Mouse (Mus musculus) embryonic facial prominence, embryonic 10.5 days (tissue): Measurements from ENCODE around the gene Jak3. TPM values are rescaled to one million over a fixed set of nuclear protein-coding genes. Genes with fewer than 3 reads are reported as not detected.
"Not testable (repeated sequence)": the region's sequence is repeated elsewhere in the genome, so short reads cannot be mapped to it uniquely, and the experiment has no call there.

Source experiments
- DNase-seq: peaks from one replicate; pipeline ENCODE4 v3.0.0-alpha.2; 2017; ENCODE audit warnings: low spot score
- H3K27ac ChIP-seq: fragments of 300-500 bp; sonication (generic); replicated peaks from 2 replicates; pipeline ENCODE4 v1.5.1; 2016; ENCODE audit warnings: mild to moderate bottlenecking
- H3K27me3 ChIP-seq: fragments of 300-500 bp; sonication (generic); replicated peaks from 2 replicates; pipeline ENCODE4 v1.6.1; 2016; ENCODE audit warnings: low read depth, mild to moderate bottlenecking; ENCODE audit not compliant: poor library complexity, severe bottlenecking
- H3K36me3 ChIP-seq: fragments of 300-500 bp; sonication (generic); replicated peaks from 2 replicates; pipeline ENCODE4 v1.6.1; 2016; ENCODE audit warnings: mild to moderate bottlenecking, moderate library complexity
- H3K4me1 ChIP-seq: fragments of 300-500 bp; sonication (generic); 2 replicates; pipeline ENCODE4 v1.6.1; 2016
- H3K4me3 ChIP-seq: fragments of 300-500 bp; sonication (generic); 2 replicates; pipeline ENCODE4 v1.5.1; 2016; ENCODE audit warnings: mild to moderate bottlenecking, moderate library complexity
- H3K9me3 ChIP-seq: fragments of 300-500 bp; sonication (generic); 2 replicates; pipeline ENCODE4 v1.6.1; 2016; ENCODE audit warnings: mild to moderate bottlenecking
- WGBS: fragments of 180-500 bp; shearing (Covaris S2); methylation state at CpG from one replicate; pipeline ENCODE4 v1.1.7; 2016; 5-methylcytosine and 5-hydroxymethylcytosine counted together
- polyA plus RNA-seq: library from polyadenylated mRNA; unstranded; fragments of >200 nt; fragmentation: Nextera tagmentation; extraction: Ambion mirVana; gene quantifications from 2 replicates; pipeline ENCODE4 v1.2.1, GENCODE M21; 2016

Jak3 gene
- polyA plus RNA-seq, 1 experiment from 2014 or later, result 3.6 TPM

GRCm38 (mm10) chr8:71718252-71718651, 42.2 kb downstream of the Jak3 start:
- Histone ChIP-seq H3K27me3 (peaks cover 36% of the 10 kb centered on the region), H3K4me1 (peaks cover 38% of the 10 kb centered on the region), H3K4me3 (no peak overlapping the region), H3K27ac (no peak overlapping the region), H3K36me3 (no peaks in the 10 kb centered on the region), H3K9me3 (no peaks in the 10 kb centered on the region)
- no peak for DNase-seq
- 31% methylated on average over 3 of the region's 3 CpGs for WGBS

- no peak for DNase-seq
- no peak overlapping the region for H3K27ac ChIP-seq
- H3K4me1 ChIP-seq, result peaks cover 38% of the 10 kb centered on the region
- H3K27me3 ChIP-seq, result peaks cover 44% of the 10 kb centered on the region
- H3K4me3 ChIP-seq, result no peak overlapping the region
- 72% methylated on average over 4 of the region's 4 CpGs for WGBS
- no peaks in the 10 kb centered on the region for H3K36me3 ChIP-seq
- no peaks in the 10 kb centered on the region for H3K9me3 ChIP-seq
Observed at GRCm38 (mm10) chr8:71719218-71719617, 43.1 kb downstream of the Jak3 start.

GRCm38 (mm10) chr8:71719928-71720457, 43.9 kb downstream of the Jak3 start:
- H3K4me3 ChIP-seq, result no peak overlapping the region
- 25% methylated on average over 7 of the region's 7 CpGs for WGBS
- peaks cover 42% of the 10 kb centered on the region for H3K4me1 ChIP-seq
- peak; percentile 86 for DNase-seq
- H3K9me3 ChIP-seq, result no peaks in the 10 kb centered on the region
- H3K27me3 ChIP-seq, result peaks cover 48% of the 10 kb centered on the region
- no peaks in the 10 kb centered on the region for H3K36me3 ChIP-seq
- H3K27ac ChIP-seq, result no peak overlapping the region

- Histone ChIP-seq H3K27me3 (peaks cover 69% of the 10 kb centered on the region), H3K36me3 (no peaks in the 10 kb centered on the region), H3K4me3 (no peak overlapping the region), H3K27ac (no peak overlapping the region), H3K4me1 (peaks cover 46% of the 10 kb centered on the region), H3K9me3 (no peaks in the 10 kb centered on the region)
- no peak for DNase-seq
- WGBS, result 60% methylated on average over 14 of the region's 14 CpGs
Observed at GRCm38 (mm10) chr8:71723047-71723551, 47.0 kb downstream of the Jak3 start.

- DNase-seq, result no peak
- H3K27me3 ChIP-seq, result peaks cover 82% of the 10 kb centered on the region
- WGBS, result 73% methylated on average over 4 of the region's 4 CpGs
Observed at GRCm38 (mm10) chr8:71724389-71724788, 48.3 kb downstream of the Jak3 start.

GRCm38 (mm10) chr8:71725122-71725924, 49.2 kb downstream of the Jak3 start, which contains the start of gene Fcho1:
Gene Fcho1, minus strand, starts transcription at chr8:71725716.
- H3K4me3 ChIP-seq, result peak within 1 kb of the TSS; percentile 77
- H3K36me3 ChIP-seq, result no peaks in the 10 kb centered on the region
- no peaks in the 10 kb centered on the region for H3K9me3 ChIP-seq
- H3K27me3 ChIP-seq, result peaks cover 84% of the 10 kb centered on the region
- DNase-seq, result peak; percentile 85
- peaks cover 50% of the 10 kb centered on the region for H3K4me1 ChIP-seq
- WGBS, result under 1% methylated on average over 54 of the region's 54 CpGs
- H3K27ac ChIP-seq, result peak within 1 kb of the TSS; percentile 69; the same call in 1 of the 2 replicates

More at GRCm38 (mm10) chr8:71724389-71724788, 48.3 kb downstream of the Jak3 start:
- no peaks in the 10 kb centered on the region for H3K36me3 ChIP-seq
- no peak overlapping the region for H3K27ac ChIP-seq
- peaks cover 59% of the 10 kb centered on the region for H3K4me1 ChIP-seq
- peak overlapping the region; percentile 77; the same call in 1 of the 2 replicates for H3K4me3 ChIP-seq
- H3K9me3 ChIP-seq, result no peaks in the 10 kb centered on the region

GRCm38 (mm10) chr8:71728240-71728785, 52.2 kb downstream of the Jak3 start:
- Histone ChIP-seq H3K27ac (no peak overlapping the region), H3K27me3 (peaks cover 69% of the 10 kb centered on the region), H3K9me3 (no peaks in the 10 kb centered on the region), H3K36me3 (no peaks in the 10 kb centered on the region), H3K4me1 (peaks cover 25% of the 10 kb centered on the region), H3K4me3 (peak overlapping the region; percentile 53)
- 8% methylated on average over 21 of the region's 21 CpGs for WGBS
- peak; percentile 62 for DNase-seq

GRCm38 (mm10) chr8:71728826-71729620, 52.9 kb downstream of the Jak3 start:
- H3K27ac ChIP-seq, result no peak overlapping the region
- WGBS, result 4% methylated on average over 16 of the region's 16 CpGs

GRCm38 (mm10) chr8:71731652-71732230, 55.6 kb downstream of the Jak3 start:
- no peaks in the 10 kb centered on the region for H3K9me3 ChIP-seq
- peaks cover 36% of the 10 kb centered on the region for H3K27me3 ChIP-seq
- no peaks in the 10 kb centered on the region for H3K36me3 ChIP-seq
- peaks cover 14% of the 10 kb centered on the region for H3K4me1 ChIP-seq
- no peak overlapping the region for H3K4me3 ChIP-seq
- H3K27ac ChIP-seq, result no peak overlapping the region
- WGBS, result 53% methylated on average over 3 of the region's 3 CpGs
- DNase-seq, result peak; percentile 39

More at GRCm38 (mm10) chr8:71728826-71729620, 52.9 kb downstream of the Jak3 start:
- peak; percentile 38 for DNase-seq
- Histone ChIP-seq H3K36me3 (no peaks in the 10 kb centered on the region), H3K4me3 (peak overlapping the region; percentile 53), H3K27me3 (peaks cover 62% of the 10 kb centered on the region), H3K9me3 (no peaks in the 10 kb centered on the region), H3K4me1 (peaks cover 25% of the 10 kb centered on the region)

- H3K36me3 ChIP-seq, DNase-seq, H3K4me3 ChIP-seq, H3K4me1 ChIP-seq, H3K9me3 ChIP-seq, H3K27ac ChIP-seq: not testable (repeated sequence)
- H3K27me3 ChIP-seq, result peaks cover 14% of the 10 kb centered on the region
Observed at GRCm38 (mm10) chr8:71738316-71738715, 62.2 kb downstream of the Jak3 start.
